Mouse (Mus musculus) ES-Bruce4 (cell line): ENCODE measurements around the gene Ifi35. TPM values are rescaled to one million over a fixed set of nuclear protein-coding genes. Genes with fewer than 3 reads are reported as not detected.
A peak's percentile ranks its signal among the peaks of the same experiment; 100 is the strongest.

Source experiments
- H3K27ac ChIP-seq: 2 replicates; pipeline ENCODE4 v1.5.1; 2012; ENCODE audit warnings: low read length, inconsistent platforms; ENCODE audit not compliant: insufficient read depth
- H3K27me3 ChIP-seq: 2 replicates; pipeline ENCODE4 v1.6.1; 2012; ENCODE audit warnings: mild to moderate bottlenecking, low read length, inconsistent platforms; ENCODE audit not compliant: control insufficient read depth, poor library complexity, insufficient read depth, severe bottlenecking
- H3K36me3 ChIP-seq: 2 replicates; pipeline ENCODE4 v1.6.1; 2012; ENCODE audit warnings: inconsistent platforms, mild to moderate bottlenecking, low read length, moderate library complexity; ENCODE audit not compliant: control insufficient read depth, poor library complexity, insufficient read depth, severe bottlenecking
- H3K4me1 ChIP-seq: one replicate; pipeline ENCODE4 v1.8.1; 2011; ENCODE audit warnings: low read length; ENCODE audit not compliant: control insufficient read depth, insufficient read depth
- H3K4me3 ChIP-seq: 2 replicates; pipeline ENCODE4 v1.5.1; 2011; ENCODE audit warnings: low read depth, mild to moderate bottlenecking, low read length
- H3K9ac ChIP-seq: 2 replicates; pipeline ENCODE4 v1.6.1; 2012; ENCODE audit warnings: low read depth, mild to moderate bottlenecking, inconsistent platforms; ENCODE audit not compliant: poor library complexity, severe bottlenecking
- H3K9me3 ChIP-seq: replicated peaks from 2 replicates; pipeline ENCODE4 v1.6.1; 2012; ENCODE audit warnings: mild to moderate bottlenecking, low read length, inconsistent platforms; ENCODE audit not compliant: control insufficient read depth, poor library complexity, insufficient read depth, severe bottlenecking
- CTCF ChIP-seq: IDR thresholded peaks from one replicate; pipeline ENCODE4 v1.8.1; 2011; ENCODE audit warnings: low read depth, low read length
- EP300 ChIP-seq: IDR thresholded peaks from 2 replicates; pipeline ENCODE4 v1.6.1; 2011; ENCODE audit warnings: low read depth, low read length; ENCODE audit not compliant: insufficient read depth
- POLR2A ChIP-seq: IDR thresholded peaks from one replicate; pipeline ENCODE4 v1.8.1; 2011; ENCODE audit warnings: low read length; ENCODE audit not compliant: insufficient read depth
- polyA plus RNA-seq: library from polyadenylated mRNA; stranded (reverse); fragments of >200 nt; gene quantifications from 2 replicates; pipeline ENCODE4 v1.2.4, GENCODE M21; 2011; ENCODE audit warnings: low read depth; ENCODE audit not compliant: missing spikeins, insufficient read depth, insufficient read length

Gene Ifi35
- polyA plus RNA-seq, result 6.7 and 9.0 TPM in 2 replicates

GRCm38 (mm10) chr11:101448274-101448746, at the start of gene Ifi35:
Gene Ifi35, plus strand, starts transcription at chr11:101448407.
- Histone ChIP-seq H3K27ac (peak within 1 kb of the TSS; percentile 7; the same call in 1 of the 2 replicates), H3K4me1 (peaks cover 5% of the 10 kb centered on the region), H3K4me3 (peak within 1 kb of the TSS; percentile 7; the same call in 1 of the 2 replicates), H3K9me3 (no peaks in the 10 kb centered on the region), H3K27me3 (no peaks in the 10 kb centered on the region), H3K36me3 (peaks cover 22% of the 10 kb centered on the region), H3K9ac (peak within 1 kb of the TSS; percentile 20)
- TF ChIP-seq CTCF (no peak), POLR2A (no peak), EP300 (no peak)

GRCm38 (mm10) chr11:101415306-101415705, 32.9 kb upstream of the Ifi35 start:
- Histone ChIP-seq H3K9me3 (no peaks in the 10 kb centered on the region), H3K4me1 (no peaks in the 10 kb centered on the region), H3K27ac (no peak overlapping the region), H3K9ac (no peak overlapping the region), H3K4me3 (no peak overlapping the region), H3K36me3 (peaks cover 26% of the 10 kb centered on the region), H3K27me3 (no peaks in the 10 kb centered on the region)
- TF ChIP-seq CTCF (no peak), POLR2A (no peak), EP300 (no peak)

GRCm38 (mm10) chr11:101416433-101417100, 31.6 kb upstream of the Ifi35 start:
- Histone ChIP-seq H3K4me1 (no peaks in the 10 kb centered on the region), H3K4me3 (peak overlapping the region; percentile 72), H3K9me3 (no peaks in the 10 kb centered on the region), H3K9ac (peak overlapping the region; percentile 38), H3K36me3 (peaks cover 17% of the 10 kb centered on the region), H3K27ac (peak overlapping the region; percentile 68; the same call in 1 of the 2 replicates), H3K27me3 (no peaks in the 10 kb centered on the region)
- no peak for TF ChIP-seq EP300
- no peak for TF ChIP-seq CTCF
- TF ChIP-seq POLR2A, result no peak

- Histone ChIP-seq H3K27me3 (no peaks in the 10 kb centered on the region), H3K36me3 (peaks cover 15% of the 10 kb centered on the region), H3K9me3 (no peaks in the 10 kb centered on the region), H3K27ac (peak within 1 kb of the TSS; percentile 37; the same call in 1 of the 2 replicates), H3K4me1 (no peaks in the 10 kb centered on the region), H3K4me3 (peak within 1 kb of the TSS; percentile 72), H3K9ac (peak within 1 kb of the TSS; percentile 38)
- TF ChIP-seq POLR2A, result peak; percentile 27
- 0 out of 2 replicates have a peak, but pooled peaks have one; percentile 3 for TF ChIP-seq EP300
- no peak for TF ChIP-seq CTCF
Measured at GRCm38 (mm10) chr11:101417101-101417855, 30.9 kb upstream of the Ifi35 start, which contains the start of gene Aarsd1. Gene Aarsd1, minus strand, starts transcription at chr11:101417615.

- Histone ChIP-seq H3K27me3 (no peaks in the 10 kb centered on the region), H3K36me3 (peaks cover 1% of the 10 kb centered on the region), H3K27ac (no peak overlapping the region), H3K4me1 (no peaks in the 10 kb centered on the region), H3K9ac (no peak overlapping the region), H3K9me3 (no peaks in the 10 kb centered on the region), H3K4me3 (no peak overlapping the region)
- no peak for TF ChIP-seq CTCF
- TF ChIP-seq EP300, result no peak
- TF ChIP-seq POLR2A, result no peak
Measured at GRCm38 (mm10) chr11:101418991-101419390, 29.2 kb upstream of the Ifi35 start.

- TF ChIP-seq POLR2A, result no peak
- no peak for TF ChIP-seq EP300
- TF ChIP-seq CTCF, result peak; percentile 64
- Histone ChIP-seq H3K9me3 (no peaks in the 10 kb centered on the region), H3K36me3 (no peaks in the 10 kb centered on the region), H3K27me3 (no peaks in the 10 kb centered on the region), H3K4me3 (no peak overlapping the region), H3K4me1 (no peaks in the 10 kb centered on the region), H3K9ac (no peak overlapping the region), H3K27ac (no peak overlapping the region)
Measured at GRCm38 (mm10) chr11:101419610-101420009, 28.6 kb upstream of the Ifi35 start.
